Mouse (Mus musculus) thymus, postnatal 14 days (tissue): Measurements from ENCODE around the gene Ncoa6.

ENCODE experiments used
- DNase-seq: peaks from one replicate; pipeline ENCODE4 v3.0.0; 2021

Gene Ncoa6

DNA sequence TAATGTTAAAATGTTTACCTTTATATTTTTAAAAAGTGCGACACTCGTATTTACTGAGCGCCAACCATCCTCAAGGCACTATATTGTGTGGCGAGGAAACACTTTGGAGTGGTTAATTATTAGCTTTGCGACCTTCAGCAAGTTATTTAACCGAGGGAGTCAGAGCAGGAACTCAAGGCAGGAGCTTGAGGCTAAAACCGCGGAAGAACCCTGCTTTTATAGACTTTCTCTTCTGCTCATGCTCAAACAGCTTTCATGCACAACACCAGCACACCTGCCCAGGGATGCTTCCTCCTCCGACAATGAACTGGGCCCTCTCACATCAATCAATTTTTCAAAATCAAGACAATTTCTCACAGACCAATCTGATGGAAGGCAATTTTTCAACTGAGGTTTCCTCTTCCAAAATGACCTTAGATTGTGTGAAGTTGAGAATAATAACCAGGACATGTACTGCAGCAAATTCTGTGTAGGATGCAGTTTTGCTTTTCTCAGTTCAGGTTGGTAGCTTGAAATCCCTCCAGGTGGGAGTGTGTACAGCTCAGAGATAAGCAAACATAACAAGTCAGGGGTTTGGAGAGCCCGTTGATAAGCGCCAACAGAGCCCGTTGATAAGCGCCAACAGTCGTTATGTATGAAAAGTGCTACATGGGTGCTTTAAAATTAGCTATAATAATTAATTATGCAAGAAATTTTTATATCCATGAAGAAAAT lies 115.9 kb downstream of the Ncoa6 start:
- DNase-seq: peak; percentile 18

DNA sequence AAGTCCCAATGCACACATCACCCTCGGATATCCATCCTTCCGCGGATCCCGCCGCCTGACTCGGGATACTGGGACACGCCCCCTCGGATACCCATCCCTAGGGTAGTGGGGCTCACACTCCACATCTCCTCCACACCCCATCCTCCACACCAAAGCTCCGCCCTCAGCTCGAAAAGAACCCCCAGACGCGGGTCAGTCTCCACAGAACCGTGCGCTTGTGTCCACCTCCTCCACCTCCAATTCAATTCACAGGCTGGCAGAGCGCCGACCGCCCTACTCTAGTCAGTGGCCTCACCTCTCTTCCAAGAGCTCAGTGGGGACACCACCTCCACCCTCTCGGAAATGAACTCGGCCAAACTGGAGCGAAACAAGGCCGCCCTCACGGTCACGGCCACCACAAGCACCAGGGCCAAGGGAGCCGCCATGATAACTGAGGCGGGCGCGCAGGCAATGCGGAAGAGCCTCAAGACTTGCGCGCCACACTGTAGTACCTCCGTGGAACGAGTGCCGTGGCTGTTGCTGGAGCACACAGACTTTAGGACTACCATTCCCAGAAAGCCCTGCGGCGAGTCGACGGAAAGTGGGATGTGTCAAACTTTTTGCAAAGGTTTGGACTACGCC lies 116.6 kb downstream of the Ncoa6 start, which contains the start of gene Pigu:
Pigu (minus strand) TSS at position 460 of the 621 bp plus-strand sequence.
- peak; percentile 93 for DNase-seq

DNA sequence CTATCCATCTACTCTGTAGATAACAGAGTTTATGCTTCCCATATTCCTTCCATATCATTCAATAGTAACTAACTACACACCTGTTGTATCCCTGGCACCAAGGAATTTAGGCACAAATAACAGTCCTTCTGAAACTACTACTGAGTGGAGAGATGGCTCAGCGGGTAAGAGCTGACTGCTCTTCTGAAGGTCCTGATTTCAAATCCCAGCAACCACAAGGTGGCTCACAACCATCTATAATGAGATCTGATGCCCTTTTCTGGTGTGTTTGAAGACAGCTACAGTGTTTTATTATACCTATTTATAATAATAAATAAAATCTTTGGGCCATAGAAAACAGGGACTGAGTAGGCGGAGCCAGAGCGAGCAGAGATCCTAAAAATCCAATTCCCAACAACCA lies 119.3 kb downstream of the Ncoa6 start:
- no peak for DNase-seq

DNA sequence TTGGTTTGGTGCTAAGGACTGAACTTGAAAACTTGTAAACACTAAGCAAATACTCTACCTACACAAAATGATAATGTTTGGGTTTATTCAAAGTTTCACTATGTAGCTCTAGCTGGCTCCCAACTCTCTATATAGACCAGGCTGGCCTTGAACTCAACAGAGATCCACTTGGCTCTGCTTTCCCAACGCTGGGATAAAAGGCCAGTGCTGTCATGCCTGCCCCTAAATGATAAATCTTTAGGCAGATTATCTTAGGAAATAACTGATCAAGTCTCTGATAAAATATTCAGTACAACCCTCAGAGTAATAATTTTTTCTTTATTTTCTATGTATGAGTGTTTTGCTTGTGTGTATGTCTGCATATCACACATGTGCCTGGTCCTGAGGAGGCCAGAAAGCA lies 127.0 kb downstream of the Ncoa6 start:
- no peak for DNase-seq
